ENCODE assay signal across 28 mouse cellular contexts in genomic region chr7:142669751-142670625, GRCm38 (mm10). TPM values are rescaled to one million over a fixed set of nuclear protein-coding genes. Genes with fewer than 3 reads are reported as not detected.
DNase-seq lines count a peak whose midpoint lies in the region; ATAC-seq lines count a peak whose summit lies in the region.
"Had no signal": no experiment of that assay in that cellular context is flagged by ENCODE, and none has a peak within 500 bp of the region (broad histone marks: within the 10 kb centered on the region; RNA-seq: fewer than 3 reads in every experiment).

Gene Gm49394 (minus strand): TSS chr7:142669942.

- peaks cover 22% of the 10 kb centered on the region for H3K27me3 ChIP-seq in midbrain, embryonic 13.5 days

- peaks cover 15% of the 10 kb centered on the region for H3K9me3 ChIP-seq in midbrain, embryonic 13.5 days
- H3K9me3 ChIP-seq: hindbrain, embryonic 15.5 days had no signal

- peak; percentile 56 to 62 for DNase-seq in cerebellum, postnatal 10 days
- peak; percentile 85 for DNase-seq in heart, adult 11 months
- DNase-seq in heart, postnatal 36 days = no peak
- DNase-seq in testis, postnatal 10 days (ENCODE audit: low spot score) = peak; percentile 63
- no peak for DNase-seq in testis, postnatal 14 days (ENCODE audit: low spot score)
- no peak for DNase-seq in lung, postnatal 25 days (ENCODE audit: low spot score)
- DNase-seq: adrenal gland, postnatal 36 days; cerebellum, adult 18-20 months; cerebellum, postnatal 36 days; gastrocnemius, postnatal 14 days; heart, adult 2 months; kidney, adult 18-20 months; kidney, postnatal 10 days; lung, adult 2 months; lung, postnatal 36 days; right cerebral cortex, postnatal 4 days; thymus, postnatal 14 days had no signal

- H3K9ac ChIP-seq in midbrain, embryonic 13.5 days (replicated peaks) = no peak within 1 kb of the TSS
- H3K9ac ChIP-seq: embryonic facial prominence, embryonic 12.5 days; hindbrain, embryonic 15.5 days; liver, embryonic 12.5 days; neural tube, embryonic 12.5 days had no signal

- H3K4me3 ChIP-seq in midbrain, embryonic 13.5 days (replicated peaks) = no peak within 1 kb of the TSS
- H3K4me3 ChIP-seq: embryonic facial prominence, embryonic 12.5 days; erythroblast, embryonic 14.5 days; heart, adult 2 months; hindbrain, embryonic 15.5 days; liver, embryonic 12.5 days; neural tube, embryonic 12.5 days had no signal

- no peak for ATAC-seq in cerebellum, adult (ENCODE audit: insufficient number of reproducible peaks, low FRiP score, low TSS enrichment)
- ATAC-seq in midbrain, embryonic 13.5 days = no peak
- ATAC-seq: liver, embryonic 12.5 days had no signal

- intact Hi-C loops in heart, postnatal 36 days (cut with DNase I) = loop anchor here (5.0 kb wide), 1 partner anchor 133 kb away; no protein-coding TSS in a partner anchor

- H3K4me2 ChIP-seq in midbrain, embryonic 13.5 days (replicated peaks) = no peak within 1 kb of the TSS
- H3K4me2 ChIP-seq: embryonic facial prominence, embryonic 12.5 days; hindbrain, embryonic 15.5 days; liver, embryonic 12.5 days; midbrain, embryonic 11.5 days; neural tube, embryonic 12.5 days had no signal

- no peak within 1 kb of the TSS for H3K27ac ChIP-seq in midbrain, embryonic 13.5 days
- H3K27ac ChIP-seq: embryonic facial prominence, embryonic 12.5 days; heart, adult 2 months; hindbrain, embryonic 15.5 days; liver, embryonic 12.5 days; neural tube, embryonic 12.5 days; stomach, postnatal 0 days had no signal

- WGBS in midbrain, embryonic 13.5 days = 83% methylated on average over 23 of the region's 23 CpGs

- H3K4me1 ChIP-seq in midbrain, embryonic 13.5 days (replicated peaks) = no peaks in the 10 kb centered on the region
- H3K4me1 ChIP-seq: embryonic facial prominence, embryonic 12.5 days; hindbrain, embryonic 15.5 days; neural tube, embryonic 12.5 days had no signal

- no peaks in the 10 kb centered on the region for H3K36me3 ChIP-seq in midbrain, embryonic 13.5 days
- H3K36me3 ChIP-seq: hindbrain, embryonic 15.5 days had no signal

RNA-seq across cellular contexts. Expression of gene Gm49394, which starts in this region (rescaled TPM):
- total RNA-seq in heart, postnatal 36 days (2021) = under 1 TPM in 1 of 2 experiments, not detected in 1; 0.08 TPM
- polyA plus RNA-seq in midbrain, embryonic 13.5 days (2015; fragmentation: Nextera tagmentation; extraction: Ambion mirVana) = not detected in 2 replicates
- total RNA-seq: adrenal gland, postnatal 36 days; CH12.LX; heart, adult 2 months; heart, postnatal 10 days had no signal
- polyA plus RNA-seq: heart, adult 2 months; hindbrain, embryonic 15.5 days; liver, embryonic 12.5 days; lung, adult 2 months; midbrain, embryonic 11.5 days; neural tube, embryonic 12.5 days; stomach, postnatal 0 days had no signal

Comparison
In these comparisons a context has a peak if more than half of its experiments do, and no peak if none do; other contexts are left out.
1. DNase-seq: peak in cerebellum, postnatal 10 days (2 of 2), heart, adult 11 months (single experiment) and testis, postnatal 10 days (single experiment); none in heart, postnatal 36 days (0 of 2), testis, postnatal 14 days (single experiment) and lung, postnatal 25 days (single experiment).